Mouse (Mus musculus): Measurements from ENCODE around the gene Treml1. TPM values are rescaled to one million over a fixed set of nuclear protein-coding genes. Genes with fewer than 3 reads are reported as not detected.
"Not testable (repeated sequence)": the region's sequence is repeated elsewhere in the genome, so short reads cannot be mapped to it uniquely, and the experiment has no call there.

Gene Treml1
- polyA plus RNA-seq, 1 experiment from 2014 or later: 0.18 TPM

DNA sequence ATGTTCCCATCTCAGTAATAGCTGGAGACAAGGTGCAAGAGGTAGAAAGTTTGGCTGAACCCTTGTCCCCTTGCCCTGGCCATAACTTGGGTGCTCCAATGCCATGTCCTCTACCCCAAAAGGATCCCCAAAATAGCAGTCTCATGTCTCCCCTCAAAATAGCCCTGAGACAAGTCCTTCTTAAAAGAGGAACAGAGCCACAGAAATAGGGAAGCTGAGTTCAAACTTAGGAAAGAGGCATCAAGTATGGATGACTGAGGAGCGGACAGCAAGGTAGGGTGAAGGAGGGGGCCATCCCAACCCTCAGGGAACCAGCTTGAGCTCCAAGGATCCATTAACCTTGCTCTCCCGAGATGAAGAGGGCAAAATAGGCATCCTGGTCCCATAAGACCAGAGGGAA, 12.4 kb upstream of the Treml1 start:
- Histone ChIP-seq H3K4me3 (replicated peaks; ENCODE audit: low read length) (no peak overlapping the region), H3K4me2 (ENCODE audit: low read length) (no peak overlapping the region), H3K36me3 (ENCODE audit: control insufficient read depth, insufficient read depth) (no peaks in the 10 kb centered on the region), H3K27me3 (replicated peaks; ENCODE audit: control insufficient read depth, insufficient read depth, low read length) (no peaks in the 10 kb centered on the region), H3K9ac (replicated peaks; ENCODE audit: low read depth, low read length) (no peak overlapping the region), H3K27ac (ENCODE audit: low read length) (no peak overlapping the region), H3K4me1 (replicated peaks; ENCODE audit: control insufficient read depth, insufficient read depth, low read length) (no peaks in the 10 kb centered on the region), H3K9me3 (ENCODE audit: control insufficient read depth, low read length) (no peaks in the 10 kb centered on the region)
- WGBS: 84% methylated on average over 2 of the region's 2 CpGs
- no peak for ATAC-seq

DNA sequence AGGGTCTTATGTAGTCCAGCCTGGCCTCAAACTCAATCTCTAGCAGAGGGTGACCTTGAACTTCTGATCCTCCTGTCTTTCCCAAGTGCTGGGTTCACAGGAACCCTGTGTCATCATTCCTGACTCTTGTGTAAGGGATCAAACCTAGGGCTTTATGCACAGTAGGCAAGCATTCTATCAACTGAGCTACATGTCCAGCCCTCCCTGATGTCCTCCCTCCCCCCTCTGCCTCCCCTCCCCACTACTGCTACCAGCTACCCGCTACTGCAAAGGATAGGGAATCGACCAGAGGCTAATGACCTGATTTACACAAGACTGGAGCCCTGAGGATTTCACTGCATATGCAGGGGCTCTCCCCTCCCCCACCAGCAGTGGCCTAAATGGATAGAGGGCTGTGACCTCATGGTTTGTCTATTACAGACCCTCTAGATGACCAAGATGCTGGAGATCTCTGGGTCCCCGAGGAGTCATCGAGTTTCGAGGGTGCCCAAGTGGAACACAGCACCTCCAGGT, 9.0 kb upstream of the Treml1 start:
- 72% methylated on average over 5 of the region's 5 CpGs for WGBS
- no peaks in the 10 kb centered on the region for H3K4me1 ChIP-seq (replicated peaks; ENCODE audit: control insufficient read depth, insufficient read depth, low read length)

DNA sequence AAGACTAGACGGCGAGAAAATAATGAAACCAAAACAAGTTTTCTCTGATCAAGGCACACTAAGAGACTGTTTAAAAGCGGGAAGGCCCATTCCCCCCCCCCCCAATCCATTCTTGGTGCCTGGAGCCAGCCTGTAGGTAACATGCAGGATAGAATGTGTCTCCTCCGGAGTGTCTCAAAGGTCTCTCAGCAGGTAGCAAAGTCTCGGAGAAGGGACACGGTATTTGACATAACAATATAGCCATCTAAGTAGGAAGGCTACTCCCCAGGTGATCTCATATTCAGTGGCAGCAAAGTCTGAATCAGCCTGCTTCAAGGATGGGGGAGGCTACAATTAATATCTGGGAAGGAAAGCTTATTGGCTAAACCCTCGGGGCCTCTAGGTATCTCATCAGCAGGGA, 6.7 kb upstream of the Treml1 start:
- 58% methylated on average over 7 of the region's 7 CpGs for WGBS
- not testable (repeated sequence) for H3K9ac ChIP-seq (replicated peaks; ENCODE audit: low read depth, low read length); H3K4me3 ChIP-seq (replicated peaks; ENCODE audit: low read length); H3K4me1 ChIP-seq (replicated peaks; ENCODE audit: control insufficient read depth, insufficient read depth, low read length); ATAC-seq; H3K9me3 ChIP-seq (ENCODE audit: control insufficient read depth, low read length); H3K4me2 ChIP-seq (ENCODE audit: low read length); H3K36me3 ChIP-seq (ENCODE audit: control insufficient read depth, insufficient read depth); H3K27ac ChIP-seq (ENCODE audit: low read length); H3K27me3 ChIP-seq (replicated peaks; ENCODE audit: control insufficient read depth, insufficient read depth, low read length)

More for the DNA sequence above, 9.0 kb upstream of the Treml1 start:
- H3K4me2 ChIP-seq (ENCODE audit: low read length): no peak overlapping the region
- H3K4me3 ChIP-seq (replicated peaks; ENCODE audit: low read length): no peak overlapping the region
- H3K9me3 ChIP-seq (ENCODE audit: control insufficient read depth, low read length): no peaks in the 10 kb centered on the region
- H3K27ac ChIP-seq (ENCODE audit: low read length): no peak overlapping the region
- no peaks in the 10 kb centered on the region for H3K36me3 ChIP-seq (ENCODE audit: control insufficient read depth, insufficient read depth)
- H3K9ac ChIP-seq (replicated peaks; ENCODE audit: low read depth, low read length): no peak overlapping the region
- no peaks in the 10 kb centered on the region for H3K27me3 ChIP-seq (replicated peaks; ENCODE audit: control insufficient read depth, insufficient read depth, low read length)
- ATAC-seq: no peak

DNA sequence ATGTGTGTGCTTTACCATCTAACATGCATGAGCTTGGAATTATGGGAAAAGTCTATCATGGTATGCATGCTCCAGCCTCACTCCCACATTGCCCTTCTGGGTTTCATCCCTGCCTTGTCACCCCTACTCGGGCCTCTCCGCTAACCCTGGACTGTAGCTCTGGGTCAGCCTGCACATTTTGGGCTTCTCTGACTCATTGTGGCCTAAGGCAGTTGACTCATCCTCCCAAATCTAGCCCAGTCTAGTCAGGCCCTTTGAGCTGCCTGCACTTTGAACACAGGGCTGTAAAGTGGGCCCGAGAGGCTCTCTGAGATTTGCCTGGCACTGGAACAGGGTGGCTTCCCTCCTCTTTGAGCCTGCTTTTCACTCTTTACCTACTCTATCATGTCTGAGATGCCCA, 3.9 kb upstream of the Treml1 start:
- H3K36me3 ChIP-seq (ENCODE audit: control insufficient read depth, insufficient read depth): no peaks in the 10 kb centered on the region
- no peak for ATAC-seq
- no peaks in the 10 kb centered on the region for H3K9me3 ChIP-seq (ENCODE audit: control insufficient read depth, low read length)
- 91% methylated on average over 3 of the region's 3 CpGs for WGBS
- H3K27me3 ChIP-seq (replicated peaks; ENCODE audit: control insufficient read depth, insufficient read depth, low read length): no peaks in the 10 kb centered on the region
- no peak overlapping the region for H3K4me3 ChIP-seq (replicated peaks; ENCODE audit: low read length)
- no peak overlapping the region for H3K9ac ChIP-seq (replicated peaks; ENCODE audit: low read depth, low read length)
- H3K4me2 ChIP-seq (ENCODE audit: low read length): no peak overlapping the region
- H3K4me1 ChIP-seq (replicated peaks; ENCODE audit: control insufficient read depth, insufficient read depth, low read length): no peaks in the 10 kb centered on the region
- H3K27ac ChIP-seq (ENCODE audit: low read length): no peak overlapping the region

DNA sequence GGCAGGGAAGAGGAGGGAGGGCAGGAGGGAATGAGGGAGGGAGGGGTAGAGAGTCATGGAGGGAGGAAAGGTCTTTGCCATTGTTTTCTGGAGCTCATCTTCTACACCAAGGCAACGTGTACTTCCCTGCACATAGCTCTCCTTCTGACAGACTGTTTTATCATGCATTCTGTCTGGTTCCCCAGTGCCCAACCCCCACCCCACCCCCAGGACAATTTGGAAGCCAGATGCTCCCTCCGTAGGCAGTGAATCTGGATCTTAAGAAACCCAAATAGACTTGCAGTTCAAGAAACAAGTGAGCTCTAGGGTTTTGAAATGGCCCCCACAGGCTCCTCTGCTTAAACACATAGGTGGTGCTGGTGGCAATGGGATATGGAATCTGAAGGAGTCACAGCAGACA, 1.8 kb upstream of the Treml1 start:
- WGBS: 38% methylated on average over 2 of the region's 2 CpGs

DNA sequence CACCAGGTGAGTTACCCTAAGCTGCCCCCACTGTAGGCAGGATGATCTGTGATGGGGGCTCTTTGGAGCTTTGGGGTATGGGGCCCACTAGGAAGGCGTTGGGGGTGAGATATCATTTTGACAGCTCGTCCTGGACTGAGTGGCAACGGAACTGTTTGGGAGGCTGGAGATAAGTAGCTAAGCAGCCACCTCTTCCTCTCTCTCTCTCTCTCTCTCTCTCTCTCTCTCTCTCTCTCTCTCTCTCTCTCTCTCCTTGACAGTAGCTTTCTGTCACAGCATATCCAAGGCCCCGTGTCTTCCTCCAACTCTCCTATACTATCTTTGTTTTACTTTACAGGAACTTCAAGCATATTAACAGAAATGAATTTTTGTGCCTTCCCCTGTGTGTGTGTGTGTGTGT, 746 bp downstream of the Treml1 start:
- Histone ChIP-seq H3K27ac (ENCODE audit: low read length) (no peak overlapping the region), H3K36me3 (ENCODE audit: control insufficient read depth, insufficient read depth) (no peaks in the 10 kb centered on the region), H3K9ac (replicated peaks; ENCODE audit: low read depth, low read length) (no peak overlapping the region), H3K4me2 (ENCODE audit: low read length) (no peak overlapping the region), H3K9me3 (ENCODE audit: control insufficient read depth, low read length) (no peaks in the 10 kb centered on the region), H3K4me3 (replicated peaks; ENCODE audit: low read length) (no peak overlapping the region), H3K27me3 (replicated peaks; ENCODE audit: control insufficient read depth, insufficient read depth, low read length) (no peaks in the 10 kb centered on the region), H3K4me1 (replicated peaks; ENCODE audit: control insufficient read depth, insufficient read depth, low read length) (peaks cover 12% of the 10 kb centered on the region)
- ATAC-seq: no peak
- WGBS: 86% methylated on average over 4 of the region's 4 CpGs

More for the DNA sequence above, 1.8 kb upstream of the Treml1 start:
- Histone ChIP-seq H3K27me3 (replicated peaks; ENCODE audit: control insufficient read depth, insufficient read depth, low read length) (no peaks in the 10 kb centered on the region), H3K36me3 (ENCODE audit: control insufficient read depth, insufficient read depth) (no peaks in the 10 kb centered on the region), H3K9ac (replicated peaks; ENCODE audit: low read depth, low read length) (no peak overlapping the region), H3K4me2 (ENCODE audit: low read length) (no peak overlapping the region), H3K27ac (ENCODE audit: low read length) (no peak overlapping the region), H3K4me3 (replicated peaks; ENCODE audit: low read length) (no peak overlapping the region), H3K9me3 (ENCODE audit: control insufficient read depth, low read length) (no peaks in the 10 kb centered on the region), H3K4me1 (replicated peaks; ENCODE audit: control insufficient read depth, insufficient read depth, low read length) (peaks cover 4% of the 10 kb centered on the region)
- ATAC-seq: no peak

DNA sequence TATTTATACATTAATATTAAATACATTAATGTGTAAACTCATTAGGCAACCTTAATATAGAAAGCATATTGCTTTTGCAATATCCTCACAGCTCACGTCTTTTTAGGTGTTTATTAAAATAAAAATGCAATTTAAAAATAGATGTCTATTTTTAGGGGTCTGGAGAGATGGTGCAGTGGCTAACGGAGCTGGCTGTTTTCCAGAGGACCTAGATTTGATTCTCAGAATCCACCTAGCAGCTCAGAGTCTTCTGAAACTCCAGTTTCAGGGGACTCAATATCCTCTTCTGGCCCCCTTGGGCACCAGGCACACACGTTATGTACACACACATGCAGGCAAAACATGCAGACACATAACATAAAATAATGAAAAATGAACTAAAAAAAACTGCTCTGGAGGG, 2.6 kb downstream of the Treml1 start:
- H3K9me3 ChIP-seq (ENCODE audit: control insufficient read depth, low read length): no peaks in the 10 kb centered on the region
- no peak for ATAC-seq
- no peaks in the 10 kb centered on the region for H3K27me3 ChIP-seq (replicated peaks; ENCODE audit: control insufficient read depth, insufficient read depth, low read length)
- peaks cover 12% of the 10 kb centered on the region for H3K4me1 ChIP-seq (replicated peaks; ENCODE audit: control insufficient read depth, insufficient read depth, low read length)
- H3K9ac ChIP-seq (replicated peaks; ENCODE audit: low read depth, low read length): no peak overlapping the region
- WGBS: 53% methylated on average over 3 of the region's 3 CpGs
- H3K4me2 ChIP-seq (ENCODE audit: low read length): no peak overlapping the region
- H3K36me3 ChIP-seq (ENCODE audit: control insufficient read depth, insufficient read depth): no peaks in the 10 kb centered on the region
- no peak overlapping the region for H3K4me3 ChIP-seq (replicated peaks; ENCODE audit: low read length)
- H3K27ac ChIP-seq (ENCODE audit: low read length): no peak overlapping the region; the same call in 1 of the 2 replicates

DNA sequence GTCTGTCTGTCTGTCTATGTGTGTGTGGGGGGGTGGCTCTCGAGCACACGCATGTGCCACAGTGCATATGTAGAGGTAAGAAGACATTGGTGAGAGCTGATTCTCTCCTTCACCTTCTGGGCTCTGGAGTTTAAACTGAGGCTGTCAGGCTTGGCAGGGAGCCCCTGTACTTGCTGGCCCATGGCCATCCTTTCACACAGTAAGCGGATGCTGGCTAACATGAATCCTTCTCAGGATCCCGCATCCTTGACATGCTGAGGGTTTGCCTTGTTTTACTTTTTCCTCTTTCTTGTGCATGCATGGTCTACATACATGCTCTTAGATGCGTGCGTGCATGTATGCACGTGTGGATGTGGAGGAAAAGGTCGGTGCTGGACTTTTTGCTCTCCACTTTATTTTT, 3.2 kb downstream of the Treml1 start:
- H3K4me2 ChIP-seq (ENCODE audit: low read length): no peak overlapping the region
- ATAC-seq: peak; percentile 49; the same call in 1 of the 2 replicates
- no peak overlapping the region; the same call in 1 of the 2 replicates for H3K27ac ChIP-seq (ENCODE audit: low read length)
- H3K9ac ChIP-seq (replicated peaks; ENCODE audit: low read depth, low read length): no peak overlapping the region
- no peaks in the 10 kb centered on the region for H3K36me3 ChIP-seq (ENCODE audit: control insufficient read depth, insufficient read depth)
- H3K9me3 ChIP-seq (ENCODE audit: control insufficient read depth, low read length): no peaks in the 10 kb centered on the region
- H3K4me1 ChIP-seq (replicated peaks; ENCODE audit: control insufficient read depth, insufficient read depth, low read length): peaks cover 12% of the 10 kb centered on the region
- H3K4me3 ChIP-seq (replicated peaks; ENCODE audit: low read length): no peak overlapping the region
- H3K27me3 ChIP-seq (replicated peaks; ENCODE audit: control insufficient read depth, insufficient read depth, low read length): no peaks in the 10 kb centered on the region
- 71% methylated on average over 8 of the region's 8 CpGs for WGBS

DNA sequence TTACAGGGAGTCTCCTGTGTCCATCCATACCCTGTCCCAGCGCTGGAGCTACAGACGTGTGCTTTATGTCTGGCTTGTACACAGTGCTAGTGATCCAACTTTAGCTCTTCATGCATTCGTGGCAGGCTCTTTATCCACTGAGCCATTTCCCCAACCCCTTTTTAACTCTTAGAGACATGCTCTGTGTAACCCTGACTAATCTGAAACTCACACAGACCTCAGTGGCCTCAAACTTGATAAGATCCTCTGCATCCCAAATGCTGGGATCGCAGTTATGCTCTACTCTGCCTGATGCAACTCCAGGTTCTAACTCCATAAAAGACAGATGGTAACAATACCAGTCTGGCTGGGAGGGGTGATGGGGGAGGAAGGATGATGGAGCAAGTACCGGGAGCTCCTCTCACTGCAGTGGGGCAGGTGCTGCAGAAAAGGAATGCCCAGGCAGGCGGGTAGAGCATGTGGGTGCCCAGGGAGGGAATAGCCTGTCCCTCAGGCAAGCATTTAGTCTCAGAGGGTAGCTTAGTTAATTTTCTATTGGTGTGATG, 3.8 kb downstream of the Treml1 start:
- no peaks in the 10 kb centered on the region for H3K9me3 ChIP-seq (ENCODE audit: control insufficient read depth, low read length)
- no peak overlapping the region for H3K9ac ChIP-seq (replicated peaks; ENCODE audit: low read depth, low read length)
- H3K27ac ChIP-seq (ENCODE audit: low read length): no peak overlapping the region
- ATAC-seq: no peak
- no peaks in the 10 kb centered on the region for H3K36me3 ChIP-seq (ENCODE audit: control insufficient read depth, insufficient read depth)
- no peak overlapping the region for H3K4me2 ChIP-seq (ENCODE audit: low read length)
- no peaks in the 10 kb centered on the region for H3K27me3 ChIP-seq (replicated peaks; ENCODE audit: control insufficient read depth, insufficient read depth, low read length)
- no peak overlapping the region for H3K4me3 ChIP-seq (replicated peaks; ENCODE audit: low read length)
- H3K4me1 ChIP-seq (replicated peaks; ENCODE audit: control insufficient read depth, insufficient read depth, low read length): peaks cover 12% of the 10 kb centered on the region
- WGBS: 59% methylated on average over 6 of the region's 6 CpGs
